Mouse (Mus musculus): ENCODE data around the gene Ifitm7. TPM values are rescaled to one million over a fixed set of nuclear protein-coding genes. Genes with fewer than 3 reads are reported as not detected.

The Ifitm7 gene
- total and polyA plus RNA-seq, 3 experiments = 0.49 TPM; not detected in 2

GRCm38 (mm10) chr16:13969096-13969495 is 17.6 kb downstream of the Ifitm7 start:
- peaks cover 5% of the 10 kb centered on the region; the same call in 1 of the 2 replicates for H3K27me3 ChIP-seq (ENCODE audit: insufficient read depth, low read length)
- no peaks in the 10 kb centered on the region for H3K9me3 ChIP-seq (replicated peaks)
- ATAC-seq (ENCODE audit: extremely low read depth, insufficient number of reproducible peaks, low FRiP score, poor library complexity, severe bottlenecking) (no peak), DNase-seq (ENCODE audit: low spot score) (no peak)
- H3K36me3 ChIP-seq (replicated peaks) = no peaks in the 10 kb centered on the region
- no peaks in the 10 kb centered on the region for H3K4me1 ChIP-seq (ENCODE audit: insufficient read depth, low read depth, low read length)
- H3K4me3 ChIP-seq (ENCODE audit: low read depth, low read length) = no peak overlapping the region
- TF ChIP-seq GATA1 (IDR thresholded peaks at IDR 0.05; ENCODE audit: borderline replicate concordance, low read length) (no peak), TAL1 (conservative IDR thresholded peaks at IDR 0.05; ENCODE audit: low read depth, low read length) (no peak), CTCF (IDR thresholded peaks at IDR 0.05; ENCODE audit: low read depth, low read length) (no peak), GATA2 (IDR thresholded peaks at IDR 0.05; ENCODE audit: borderline replicate concordance, low read depth, low read length) (no peak), POLR2AphosphoS5 (IDR thresholded peaks at IDR 0.05; ENCODE audit: insufficient replicate concordance, low read depth, low read length) (no peak)

GRCm38 (mm10) chr16:13962053-13962452 is 24.6 kb downstream of the Ifitm7 start:
- DNase-seq (ENCODE audit: low spot score) (no peak), ATAC-seq (ENCODE audit: extremely low read depth, insufficient number of reproducible peaks, low FRiP score, poor library complexity, severe bottlenecking) (no peak)
- Histone ChIP-seq H3K4me1 (ENCODE audit: insufficient read depth, low read depth, low read length) (peaks cover 3% of the 10 kb centered on the region; the same call in 1 of the 2 replicates), H3K27me3 (ENCODE audit: insufficient read depth, low read length) (peaks cover 5% of the 10 kb centered on the region; the same call in 1 of the 2 replicates), H3K4me3 (ENCODE audit: low read depth, low read length) (no peak overlapping the region), H3K9me3 (replicated peaks) (no peaks in the 10 kb centered on the region), H3K36me3 (replicated peaks) (no peaks in the 10 kb centered on the region)
- TF ChIP-seq POLR2AphosphoS5 (IDR thresholded peaks at IDR 0.05; ENCODE audit: insufficient replicate concordance, low read depth, low read length) (no peak), TAL1 (conservative IDR thresholded peaks at IDR 0.05; ENCODE audit: low read depth, low read length) (no peak), GATA2 (IDR thresholded peaks at IDR 0.05; ENCODE audit: borderline replicate concordance, low read depth, low read length) (no peak), GATA1 (IDR thresholded peaks at IDR 0.05; ENCODE audit: borderline replicate concordance, low read length) (no peak), CTCF (IDR thresholded peaks at IDR 0.05; ENCODE audit: low read depth, low read length) (no peak)

DNA sequence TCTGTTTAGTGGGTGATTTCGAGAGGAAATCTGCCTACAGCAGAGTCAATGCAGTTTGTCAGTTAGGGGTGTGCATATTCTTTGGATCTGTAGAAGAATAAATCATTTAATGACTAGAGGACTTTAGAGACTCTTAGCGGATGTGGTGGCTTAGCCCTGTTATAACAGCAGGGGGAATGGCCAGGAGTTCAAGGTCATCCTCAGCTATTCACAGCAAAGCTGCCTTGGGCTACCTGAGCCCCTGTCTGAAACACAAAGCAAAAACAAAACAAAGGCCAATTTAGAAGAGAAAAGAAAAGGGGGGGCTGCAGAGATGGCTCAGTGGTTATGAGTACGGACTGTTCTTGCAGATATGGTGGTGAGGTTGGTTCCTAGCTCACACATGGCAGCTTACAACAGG is 35.4 kb downstream of the Ifitm7 start:
- Histone ChIP-seq H3K27me3 (ENCODE audit: insufficient read depth, low read length) (peaks cover 3% of the 10 kb centered on the region; the same call in 1 of the 2 replicates), H3K9me3 (replicated peaks) (no peaks in the 10 kb centered on the region), H3K36me3 (replicated peaks) (no peaks in the 10 kb centered on the region), H3K4me1 (ENCODE audit: insufficient read depth, low read depth, low read length) (no peaks in the 10 kb centered on the region), H3K4me3 (ENCODE audit: low read depth, low read length) (no peak overlapping the region)
- no peak for DNase-seq (ENCODE audit: low spot score)
- TF ChIP-seq CTCF (IDR thresholded peaks at IDR 0.05; ENCODE audit: low read depth, low read length) = no peak
- no peak for TF ChIP-seq TAL1 (conservative IDR thresholded peaks at IDR 0.05; ENCODE audit: low read depth, low read length)
- no peak for TF ChIP-seq GATA2 (IDR thresholded peaks at IDR 0.05; ENCODE audit: borderline replicate concordance, low read depth, low read length)
- TF ChIP-seq POLR2AphosphoS5 (IDR thresholded peaks at IDR 0.05; ENCODE audit: insufficient replicate concordance, low read depth, low read length) = no peak
- TF ChIP-seq GATA1 (IDR thresholded peaks at IDR 0.05; ENCODE audit: borderline replicate concordance, low read length) = no peak
- ATAC-seq (ENCODE audit: extremely low read depth, insufficient number of reproducible peaks, low FRiP score, poor library complexity, severe bottlenecking) = no peak

DNA sequence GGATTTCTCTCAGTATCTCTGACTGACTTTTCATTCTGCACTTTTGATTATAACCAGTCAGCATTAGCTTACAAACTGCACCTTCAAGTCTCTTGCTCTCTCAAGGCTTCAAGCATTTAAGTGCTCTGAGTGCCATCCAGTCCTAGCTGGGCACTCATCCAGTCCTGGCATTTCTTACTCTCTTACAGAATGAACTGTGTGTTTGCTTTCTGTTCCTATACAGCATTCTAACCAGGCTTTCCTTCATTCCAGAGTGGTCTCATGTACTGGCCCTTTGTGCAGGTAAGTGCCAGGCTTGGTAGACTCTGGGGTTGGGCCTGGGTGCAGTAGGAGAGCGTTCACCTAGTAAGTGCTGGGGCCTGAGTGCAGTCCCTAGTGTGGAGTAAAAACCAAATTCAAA is 40.4 kb downstream of the Ifitm7 start:
- no peak for DNase-seq (ENCODE audit: low spot score)
- H3K27me3 ChIP-seq (ENCODE audit: insufficient read depth, low read length) = peaks cover 3% of the 10 kb centered on the region; the same call in 1 of the 2 replicates
- no peaks in the 10 kb centered on the region for H3K9me3 ChIP-seq (replicated peaks)
- H3K36me3 ChIP-seq (replicated peaks) = no peaks in the 10 kb centered on the region
- no peak overlapping the region for H3K4me3 ChIP-seq (ENCODE audit: low read depth, low read length)
- no peaks in the 10 kb centered on the region for H3K4me1 ChIP-seq (ENCODE audit: insufficient read depth, low read depth, low read length)
- no peak for ATAC-seq (ENCODE audit: extremely low read depth, insufficient number of reproducible peaks, low FRiP score, poor library complexity, severe bottlenecking)
- no peak for TF ChIP-seq TAL1 (conservative IDR thresholded peaks at IDR 0.05; ENCODE audit: low read depth, low read length)
- no peak for TF ChIP-seq POLR2AphosphoS5 (IDR thresholded peaks at IDR 0.05; ENCODE audit: insufficient replicate concordance, low read depth, low read length)
- TF ChIP-seq GATA2 (IDR thresholded peaks at IDR 0.05; ENCODE audit: borderline replicate concordance, low read depth, low read length) = no peak
- no peak for TF ChIP-seq CTCF (IDR thresholded peaks at IDR 0.05; ENCODE audit: low read depth, low read length)
- no peak for TF ChIP-seq GATA1 (IDR thresholded peaks at IDR 0.05; ENCODE audit: borderline replicate concordance, low read length)

DNA sequence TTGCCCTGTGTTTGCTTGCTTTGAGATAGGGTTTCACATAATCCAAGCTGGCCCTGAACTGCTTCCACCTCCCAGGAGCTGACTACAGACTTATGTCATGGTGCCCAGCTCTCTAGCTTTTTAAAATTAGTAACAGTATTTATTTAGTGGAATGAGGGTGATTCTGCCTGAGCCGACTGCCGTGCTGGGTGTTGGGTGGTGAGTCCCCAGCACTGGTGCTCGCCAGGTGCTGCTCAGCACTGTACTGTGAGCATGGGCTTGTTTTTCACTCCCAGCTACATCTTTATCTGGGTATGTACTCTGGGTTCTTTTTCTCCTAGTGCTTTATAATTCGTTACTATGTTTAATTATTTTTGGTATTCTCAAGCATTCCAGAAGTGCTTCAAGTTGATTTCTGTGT is 41.5 kb downstream of the Ifitm7 start:
- TF ChIP-seq TAL1 (conservative IDR thresholded peaks at IDR 0.05; ENCODE audit: low read depth, low read length) = no peak
- no peak for TF ChIP-seq GATA1 (IDR thresholded peaks at IDR 0.05; ENCODE audit: borderline replicate concordance, low read length)
- TF ChIP-seq POLR2AphosphoS5 (IDR thresholded peaks at IDR 0.05; ENCODE audit: insufficient replicate concordance, low read depth, low read length) = no peak
- TF ChIP-seq GATA2 (IDR thresholded peaks at IDR 0.05; ENCODE audit: borderline replicate concordance, low read depth, low read length) = no peak
- TF ChIP-seq CTCF (IDR thresholded peaks at IDR 0.05; ENCODE audit: low read depth, low read length) = no peak
- ATAC-seq (ENCODE audit: extremely low read depth, insufficient number of reproducible peaks, low FRiP score, poor library complexity, severe bottlenecking) = no peak
- H3K36me3 ChIP-seq (replicated peaks) = no peaks in the 10 kb centered on the region

GRCm38 (mm10) chr16:13944752-13945151 is 41.9 kb downstream of the Ifitm7 start:
- H3K4me1 ChIP-seq (ENCODE audit: insufficient read depth, low read depth, low read length) = no peaks in the 10 kb centered on the region
- DNase-seq (ENCODE audit: low spot score) (no peak), ATAC-seq (ENCODE audit: extremely low read depth, insufficient number of reproducible peaks, low FRiP score, poor library complexity, severe bottlenecking) (no peak)
- no peaks in the 10 kb centered on the region for H3K36me3 ChIP-seq (replicated peaks)
- no peaks in the 10 kb centered on the region for H3K9me3 ChIP-seq (replicated peaks)
- H3K4me3 ChIP-seq (ENCODE audit: low read depth, low read length) = no peak overlapping the region
- peaks cover 8% of the 10 kb centered on the region for H3K27me3 ChIP-seq (ENCODE audit: insufficient read depth, low read length)
- TF ChIP-seq GATA2 (IDR thresholded peaks at IDR 0.05; ENCODE audit: borderline replicate concordance, low read depth, low read length) = no peak
- TF ChIP-seq CTCF (IDR thresholded peaks at IDR 0.05; ENCODE audit: low read depth, low read length) = no peak
- TF ChIP-seq GATA1 (IDR thresholded peaks at IDR 0.05; ENCODE audit: borderline replicate concordance, low read length) = no peak
- no peak for TF ChIP-seq POLR2AphosphoS5 (IDR thresholded peaks at IDR 0.05; ENCODE audit: insufficient replicate concordance, low read depth, low read length)

More for the DNA sequence above, 41.5 kb downstream of the Ifitm7 start:
- Histone ChIP-seq H3K9me3 (replicated peaks) (no peaks in the 10 kb centered on the region), H3K4me1 (ENCODE audit: insufficient read depth, low read depth, low read length) (no peaks in the 10 kb centered on the region), H3K4me3 (ENCODE audit: low read depth, low read length) (no peak overlapping the region), H3K27me3 (ENCODE audit: insufficient read depth, low read length) (peaks cover 8% of the 10 kb centered on the region)
- DNase-seq (ENCODE audit: low spot score) = no peak

Measured in G1E (cell line).